Mouse (Mus musculus) liver, adult 2 months (tissue): ENCODE measurements around the gene Sfxn3. TPM values are rescaled to one million over a fixed set of nuclear protein-coding genes. Genes with fewer than 3 reads are reported as not detected.

Experiments used
- DNase-seq: peaks from one replicate; pipeline ENCODE4 v3.0.0-alpha.2; 2011; ENCODE audit warnings: low read depth, low spot score; ENCODE audit errors: extremely low read depth
- H3K27ac ChIP-seq: fragments of 200-500 bp; replicated peaks from 2 replicates; pipeline ENCODE4 v1.5.1; 2012; ENCODE audit warnings: low read depth, mild to moderate bottlenecking, control low read depth, inconsistent platforms, low read length; ENCODE audit not compliant: insufficient read depth
- H3K27me3 ChIP-seq: fragments of 200-500 bp; 2 replicates; pipeline ENCODE4 v1.6.1; 2012; ENCODE audit warnings: mild to moderate bottlenecking, moderate library complexity, low read length, inconsistent platforms; ENCODE audit not compliant: control insufficient read depth, insufficient read depth
- H3K36me3 ChIP-seq: fragments of 200-500 bp; 2 replicates; pipeline ENCODE4 v1.6.1; 2012; ENCODE audit warnings: low read length, inconsistent platforms; ENCODE audit not compliant: control insufficient read depth, insufficient read depth
- H3K4me1 ChIP-seq: fragments of 200-500 bp; 2 replicates; pipeline ENCODE4 v1.6.1; 2011; ENCODE audit warnings: low read length; ENCODE audit not compliant: control insufficient read depth, insufficient read depth
- H3K4me3 ChIP-seq: fragments of 200-500 bp; 2 replicates; pipeline ENCODE4 v1.5.1; 2011; ENCODE audit warnings: low read depth, mild to moderate bottlenecking, control low read depth, low read length, moderate library complexity; ENCODE audit not compliant: insufficient read depth
- H3K79me2 ChIP-seq: fragments of 200-500 bp; 2 replicates; pipeline ENCODE4 v1.6.1; 2012; ENCODE audit warnings: inconsistent platforms, mild to moderate bottlenecking, low read length, moderate library complexity; ENCODE audit not compliant: control insufficient read depth, insufficient read depth
- H3K9ac ChIP-seq: fragments of 200-500 bp; 2 replicates; pipeline ENCODE4 v1.6.1; 2012; ENCODE audit warnings: low read depth, mild to moderate bottlenecking, control low read depth, inconsistent platforms, low read length
- CTCF ChIP-seq: fragments of 200-500 bp; IDR thresholded peaks from 2 replicates; pipeline ENCODE4 v1.5.1; 2011; ENCODE audit warnings: low read depth, low read length, control low read depth
- POLR2A ChIP-seq: fragments of 200-500 bp; IDR thresholded peaks from 2 replicates; pipeline ENCODE4 v1.6.1; 2011; ENCODE audit warnings: low read length, control low read depth; ENCODE audit not compliant: insufficient read depth; ENCODE audit errors: extremely low read depth
- WGBS: fragments of 180-500 bp; shearing (Covaris S2); methylation state at CpG from one replicate; pipeline ENCODE4 v1.1.7; 2018; 5-methylcytosine and 5-hydroxymethylcytosine counted together
- polyA plus RNA-seq: library from polyadenylated mRNA; depleted of rRNA; stranded (reverse); fragments of >200 nt; gene quantifications from 2 replicates; pipeline ENCODE4 v1.2.3, GENCODE M21; 2012
- total RNA-seq: library from RNA; depleted of rRNA; stranded (reverse); fragments of >200 nt; gene quantifications from 2 replicates; pipeline ENCODE4 v1.2.3, GENCODE M21; 2014

The Sfxn3 gene
- total and polyA plus RNA-seq, 2 experiments, result 0.65 to 1.5 TPM

DNA sequence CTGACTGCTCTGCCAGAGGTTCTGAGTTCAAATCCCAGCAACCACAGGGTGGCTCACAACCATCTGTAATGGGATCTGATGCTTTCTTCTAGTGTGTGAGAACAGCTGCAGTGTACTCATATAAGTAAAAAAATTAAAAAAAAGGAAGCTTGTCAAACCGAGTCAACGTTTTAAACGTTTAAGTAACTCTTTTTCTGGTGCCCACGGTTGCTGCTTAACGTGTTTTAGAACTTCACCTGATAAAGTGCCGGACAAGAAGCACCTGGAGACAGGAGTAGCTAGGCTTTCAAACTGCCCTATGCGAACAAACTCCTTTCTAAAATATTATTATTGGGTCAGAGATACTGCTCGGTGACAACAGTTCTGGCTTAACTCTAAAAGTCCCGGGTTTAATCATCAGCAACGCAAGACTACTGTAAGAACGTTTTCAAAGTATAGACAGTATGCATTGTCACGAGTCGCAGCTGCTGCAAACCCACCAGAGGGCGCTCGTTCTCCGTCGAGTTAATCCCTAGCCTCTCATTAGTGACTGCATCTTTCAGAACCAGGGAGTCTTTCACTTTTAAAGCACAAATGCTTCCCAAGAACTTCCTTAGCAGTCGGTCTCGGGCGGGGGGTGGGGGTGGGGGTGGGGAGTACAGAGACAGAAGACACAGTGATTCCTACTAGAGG is 26.7 kb downstream of the Sfxn3 start:
- H3K27ac ChIP-seq, result no peak overlapping the region
- 7% methylated on average over 20 of the region's 20 CpGs for WGBS
- TF ChIP-seq POLR2A (no peak), CTCF (peak; percentile 93)

DNA sequence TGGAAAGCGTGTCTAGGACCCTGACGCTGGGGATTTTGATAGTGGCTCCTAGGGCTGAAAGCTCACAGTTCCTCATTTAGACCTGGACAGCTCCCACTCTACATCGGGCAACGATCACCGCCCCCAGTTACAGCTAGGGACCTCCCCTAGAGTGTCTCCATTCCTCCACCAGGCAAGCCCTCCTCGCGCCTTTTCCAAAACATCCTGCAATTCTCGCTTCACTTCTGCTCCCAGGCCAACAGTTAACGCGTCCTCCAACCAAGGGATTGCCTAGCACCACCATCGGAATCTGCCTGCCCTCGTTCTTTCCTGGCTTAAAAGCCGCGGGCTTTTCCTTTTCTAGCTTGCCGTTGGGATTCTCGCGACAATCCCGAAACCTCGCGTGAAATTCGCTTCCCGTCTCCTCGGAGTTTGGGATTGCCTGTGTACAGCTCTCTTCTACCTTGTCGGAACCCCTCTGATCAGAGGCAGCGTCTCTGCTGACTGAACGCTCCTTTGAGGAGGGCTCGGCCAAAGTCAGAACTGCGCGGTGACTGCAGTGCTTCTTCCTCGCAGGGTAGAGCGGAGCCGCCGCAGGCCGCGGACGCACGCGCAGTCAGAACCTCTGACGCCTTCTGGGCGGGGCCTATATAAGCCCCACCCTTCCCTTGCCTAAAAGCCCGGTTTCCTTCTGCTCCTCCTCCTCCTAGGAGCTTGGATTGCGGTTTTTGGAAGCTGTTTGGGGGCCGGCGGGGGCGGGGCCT is 27.4 kb downstream of the Sfxn3 start, which contains the start of gene Kazald1:
Gene Kazald1, plus strand, starts transcription at position 662 of the 743 bp plus-strand sequence.
- TF ChIP-seq POLR2A, result peak; percentile 76
- TF ChIP-seq CTCF, result no peak
- DNase-seq, result peak; percentile 84
- H3K4me1 ChIP-seq, result peaks cover 8% of the 10 kb centered on the region
- no peaks in the 10 kb centered on the region for H3K36me3 ChIP-seq
- H3K27ac ChIP-seq, result peak within 1 kb of the TSS; percentile 88
- peak within 1 kb of the TSS; percentile 80 for H3K4me3 ChIP-seq
- H3K79me2 ChIP-seq, result no peaks in the 10 kb centered on the region
- H3K27me3 ChIP-seq, result peaks cover 1% of the 10 kb centered on the region; the same call in 1 of the 2 replicates
- under 1% methylated on average over 45 of the region's 45 CpGs for WGBS
- peak within 1 kb of the TSS; percentile 90 for H3K9ac ChIP-seq

More for the DNA sequence above, 26.7 kb downstream of the Sfxn3 start:
- H3K79me2 ChIP-seq, result no peaks in the 10 kb centered on the region
- peak; percentile 73 for DNase-seq
- no peaks in the 10 kb centered on the region for H3K27me3 ChIP-seq
- H3K36me3 ChIP-seq, result no peaks in the 10 kb centered on the region
- H3K9ac ChIP-seq, result no peak overlapping the region
- H3K4me1 ChIP-seq, result peaks cover 8% of the 10 kb centered on the region
- H3K4me3 ChIP-seq, result peak overlapping the region; percentile 80

DNA sequence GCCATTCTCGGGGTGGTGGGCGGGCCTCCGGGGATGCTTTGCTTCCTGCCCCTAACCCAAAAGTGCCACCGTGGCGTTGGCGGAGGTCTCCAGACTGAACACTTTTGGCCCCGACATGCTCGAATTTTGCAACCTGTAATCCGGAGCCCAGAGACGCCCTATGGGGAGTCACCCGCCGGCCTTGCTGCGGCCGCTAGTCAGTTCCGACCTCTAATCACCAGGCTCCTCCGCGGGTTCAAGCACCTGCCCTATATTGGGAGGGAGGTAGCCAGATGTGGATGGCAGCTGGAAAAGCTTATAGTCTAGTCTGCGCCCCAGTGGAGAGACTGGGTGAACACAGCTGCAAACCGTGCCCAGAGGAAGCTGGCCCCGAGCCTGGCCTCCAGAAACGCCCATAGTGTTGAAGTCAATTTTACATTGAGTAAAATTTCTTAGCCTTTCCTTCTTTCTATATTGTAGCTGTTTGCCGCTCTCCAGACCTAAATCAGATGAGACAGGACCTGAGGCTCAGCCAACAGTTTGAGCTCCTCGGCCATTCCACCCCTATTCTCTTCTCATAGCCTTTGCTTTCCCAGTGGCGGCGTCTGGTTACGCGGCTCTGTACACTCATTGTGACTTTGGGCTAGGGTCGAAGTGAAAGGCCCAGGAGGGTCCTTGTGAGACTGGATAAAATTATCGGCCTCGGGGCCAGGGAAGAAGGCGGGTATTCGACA is 28.2 kb downstream of the Sfxn3 start:
- TF ChIP-seq POLR2A (no peak), CTCF (no peak)
- Histone ChIP-seq H3K27ac (peak overlapping the region; percentile 25), H3K9ac (peak overlapping the region; percentile 44), H3K27me3 (peaks cover 5% of the 10 kb centered on the region; the same call in 1 of the 2 replicates), H3K36me3 (no peaks in the 10 kb centered on the region), H3K4me1 (peaks cover 8% of the 10 kb centered on the region), H3K4me3 (peak overlapping the region; percentile 80), H3K79me2 (no peaks in the 10 kb centered on the region)
- DNase-seq, result no peak
- WGBS, result 7% methylated on average over 32 of the region's 32 CpGs

DNA sequence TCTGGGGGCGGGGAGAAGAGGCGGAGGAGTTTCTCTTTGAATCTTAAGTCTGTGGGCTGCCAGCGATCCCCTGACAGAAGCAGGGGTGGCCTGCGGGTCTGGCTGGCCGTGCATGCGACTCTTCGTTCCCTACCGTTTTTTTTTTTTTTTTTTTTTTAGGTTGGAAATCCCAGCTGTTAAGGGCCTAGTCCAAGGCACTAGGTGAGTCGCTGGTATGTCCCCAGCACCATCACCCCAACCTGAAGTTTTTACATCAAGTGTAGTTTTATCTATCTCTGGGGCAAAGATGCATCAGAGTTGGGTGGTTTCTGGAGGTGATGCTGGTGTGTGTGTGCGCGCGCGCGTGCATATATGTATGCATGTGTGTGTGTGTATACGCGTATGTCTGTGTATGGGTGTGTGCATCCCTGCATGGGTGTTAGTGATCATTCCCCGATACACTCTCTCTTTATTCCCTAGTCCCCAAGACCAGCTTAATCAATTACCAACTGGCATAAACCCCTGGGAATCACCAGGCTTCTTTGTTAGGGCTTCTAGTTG is 28.8 kb downstream of the Sfxn3 start:
- no peak for DNase-seq
- H3K79me2 ChIP-seq, result no peaks in the 10 kb centered on the region
- 36% methylated on average over 17 of the region's 17 CpGs for WGBS
- H3K36me3 ChIP-seq, result no peaks in the 10 kb centered on the region
- no peak overlapping the region for H3K27ac ChIP-seq
- H3K4me3 ChIP-seq, result peak overlapping the region; percentile 53
- TF ChIP-seq CTCF (no peak), POLR2A (no peak)
- peaks cover 8% of the 10 kb centered on the region for H3K4me1 ChIP-seq
- no peak overlapping the region; the same call in 1 of the 2 replicates for H3K9ac ChIP-seq
- H3K27me3 ChIP-seq, result peaks cover 8% of the 10 kb centered on the region; the same call in 1 of the 2 replicates

DNA sequence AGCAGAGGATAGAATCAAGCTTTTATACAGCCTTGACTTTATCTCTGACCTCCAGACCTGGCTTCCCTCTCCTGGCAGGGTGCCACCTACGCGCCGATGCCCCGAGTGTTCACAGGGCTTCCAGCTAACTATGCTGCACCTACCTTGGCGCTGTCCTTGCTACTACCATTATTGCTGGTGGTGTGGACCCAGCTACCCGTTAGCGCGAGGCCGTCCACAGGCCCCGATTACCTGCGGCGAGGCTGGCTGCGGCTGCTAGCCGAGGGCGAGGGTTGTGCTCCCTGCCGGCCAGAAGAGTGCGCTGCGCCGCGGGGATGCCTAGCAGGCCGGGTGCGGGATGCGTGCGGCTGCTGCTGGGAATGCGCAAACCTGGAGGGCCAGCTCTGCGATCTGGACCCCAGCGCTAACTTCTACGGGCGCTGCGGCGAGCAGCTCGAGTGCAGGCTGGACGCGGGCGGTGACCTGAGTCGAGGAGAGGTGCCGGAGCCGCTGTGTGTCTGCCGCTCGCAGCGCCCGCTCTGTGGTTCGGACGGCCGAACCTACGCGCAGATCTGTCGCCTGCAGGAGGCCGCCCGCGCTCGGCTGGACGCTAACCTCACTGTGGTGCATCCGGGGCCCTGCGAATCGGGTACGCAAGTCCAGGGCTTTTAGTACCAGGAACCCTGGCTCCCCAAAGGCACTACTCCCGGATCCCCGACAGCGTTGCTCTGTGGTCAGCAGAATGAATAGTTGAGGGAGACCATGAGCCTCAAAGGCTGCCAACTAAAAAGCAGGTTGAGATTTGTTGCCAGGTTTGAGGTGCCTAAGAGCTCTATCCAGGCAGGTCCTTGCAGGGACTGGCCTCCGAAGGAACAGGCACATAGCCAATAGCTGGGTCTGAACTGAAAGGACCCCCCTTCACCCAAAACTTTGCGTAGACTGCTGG is 29.5 kb downstream of the Sfxn3 start:
- H3K9ac ChIP-seq, result peak overlapping the region; percentile 64
- TF ChIP-seq POLR2A, result no peak
- TF ChIP-seq CTCF, result peak; percentile 75
- H3K4me1 ChIP-seq, result peaks cover 8% of the 10 kb centered on the region
- no peaks in the 10 kb centered on the region for H3K36me3 ChIP-seq
- no peaks in the 10 kb centered on the region for H3K79me2 ChIP-seq
- peak overlapping the region; percentile 53 for H3K4me3 ChIP-seq
- H3K27ac ChIP-seq, result no peak overlapping the region
- DNase-seq, result peak; percentile 42
- H3K27me3 ChIP-seq, result peaks cover 8% of the 10 kb centered on the region; the same call in 1 of the 2 replicates
- 2% methylated on average over 62 of the region's 62 CpGs for WGBS
